In genomic region chr14:16328531-16328930, GRCm38 (mm10) we compare ENCODE assay signal across 9 mouse cellular contexts. TPM values are rescaled to one million over a fixed set of nuclear protein-coding genes. Genes with fewer than 3 reads are reported as not detected.
DNase-seq lines count a peak whose midpoint lies in the region; ATAC-seq and TF ChIP-seq lines count a peak whose summit lies in the region.
"Had no signal": no experiment of that assay in that cellular context is flagged by ENCODE, and none has a peak within 500 bp of the region (broad histone marks: within the 10 kb centered on the region; RNA-seq: fewer than 3 reads in every experiment).

No protein-coding gene starts in this region.

- H3K36me3 ChIP-seq in liver, embryonic 12.5 days: no peaks in the 10 kb centered on the region
- no peaks in the 10 kb centered on the region for H3K36me3 ChIP-seq in hindbrain, embryonic 12.5 days
- H3K36me3 ChIP-seq in limb, embryonic 15.5 days: no peaks in the 10 kb centered on the region
- no peaks in the 10 kb centered on the region for H3K36me3 ChIP-seq in stomach, postnatal 0 days (ENCODE audit: control insufficient read depth, insufficient read depth, low read length)

- no peaks in the 10 kb centered on the region for H3K9me3 ChIP-seq in liver, embryonic 12.5 days (replicated peaks)
- no peaks in the 10 kb centered on the region for H3K9me3 ChIP-seq in hindbrain, embryonic 12.5 days (replicated peaks)
- H3K9me3 ChIP-seq in limb, embryonic 15.5 days: no peaks in the 10 kb centered on the region
- no peaks in the 10 kb centered on the region for H3K9me3 ChIP-seq in stomach, postnatal 0 days (ENCODE audit: control insufficient read depth, low read length)

- H3K9ac ChIP-seq in liver, embryonic 12.5 days: no peak overlapping the region
- H3K9ac ChIP-seq in hindbrain, embryonic 12.5 days: no peak overlapping the region
- no peak overlapping the region for H3K9ac ChIP-seq in limb, embryonic 15.5 days
- no peak overlapping the region for H3K9ac ChIP-seq in stomach, postnatal 0 days (ENCODE audit: low read length)

- no peaks in the 10 kb centered on the region for H3K4me1 ChIP-seq in liver, embryonic 12.5 days
- peaks cover 9% of the 10 kb centered on the region for H3K4me1 ChIP-seq in embryonic fibroblast, embryonic 13.5 days (ENCODE audit: control insufficient read depth, insufficient read depth, low read length)
- peaks cover 7% of the 10 kb centered on the region for H3K4me1 ChIP-seq in hindbrain, embryonic 12.5 days
- peaks cover 10% of the 10 kb centered on the region for H3K4me1 ChIP-seq in limb, embryonic 15.5 days
- H3K4me1 ChIP-seq in stomach, postnatal 0 days (replicated peaks; ENCODE audit: control insufficient read depth, insufficient read depth): no peaks in the 10 kb centered on the region

- TF ChIP-seq EP300 in stomach, postnatal 0 days (optimal IDR thresholded peaks at IDR 0.05): no peak

- no peak for ATAC-seq in liver, embryonic 12.5 days
- ATAC-seq in hindbrain, embryonic 12.5 days (ENCODE audit: low FRiP score): peak; percentile 63; the same call in 1 of the 2 replicates
- ATAC-seq in limb, embryonic 15.5 days (ENCODE audit: insufficient number of reproducible peaks, low FRiP score, low TSS enrichment, low read depth): peak; percentile 87
- peak; percentile 74; the same call in 1 of the 2 replicates for ATAC-seq in stomach, postnatal 0 days (ENCODE audit: low FRiP score, low TSS enrichment)

- no peak overlapping the region for H3K4me2 ChIP-seq in liver, embryonic 12.5 days
- H3K4me2 ChIP-seq in hindbrain, embryonic 12.5 days (replicated peaks): no peak overlapping the region
- peak overlapping the region; percentile 14; the same call in 1 of the 2 replicates for H3K4me2 ChIP-seq in limb, embryonic 15.5 days
- no peak overlapping the region for H3K4me2 ChIP-seq in stomach, postnatal 0 days (replicated peaks; ENCODE audit: low read depth)

- H3K4me3 ChIP-seq in liver, embryonic 12.5 days: no peak overlapping the region
- no peak overlapping the region for H3K4me3 ChIP-seq in embryonic fibroblast, embryonic 13.5 days (ENCODE audit: insufficient read depth, low read length)
- no peak overlapping the region for H3K4me3 ChIP-seq in hindbrain, embryonic 12.5 days
- H3K4me3 ChIP-seq in limb, embryonic 15.5 days: no peak overlapping the region
- H3K4me3 ChIP-seq in stomach, postnatal 0 days (ENCODE audit: low read depth, low read length): no peak overlapping the region
- H3K4me3 ChIP-seq: layer of hippocampus, adult 2 months had no signal

- H3K27ac ChIP-seq in liver, embryonic 12.5 days: no peak overlapping the region
- H3K27ac ChIP-seq in embryonic fibroblast, embryonic 13.5 days (ENCODE audit: insufficient read depth, low read length): peak overlapping the region; percentile 82
- H3K27ac ChIP-seq in hindbrain, embryonic 12.5 days: no peak overlapping the region
- peak overlapping the region; percentile 84 for H3K27ac ChIP-seq in limb, embryonic 15.5 days
- peak overlapping the region; percentile 69; the same call in 1 of the 2 replicates for H3K27ac ChIP-seq in stomach, postnatal 0 days (replicated peaks)
- H3K27ac ChIP-seq: layer of hippocampus, adult 2 months had no signal

- H3K27me3 ChIP-seq in liver, embryonic 12.5 days (replicated peaks): no peaks in the 10 kb centered on the region
- H3K27me3 ChIP-seq in hindbrain, embryonic 12.5 days: no peaks in the 10 kb centered on the region
- no peaks in the 10 kb centered on the region for H3K27me3 ChIP-seq in limb, embryonic 15.5 days
- no peaks in the 10 kb centered on the region for H3K27me3 ChIP-seq in stomach, postnatal 0 days (ENCODE audit: control insufficient read depth, insufficient read depth, low read length)

- no peak for TF ChIP-seq CTCF in embryonic fibroblast, embryonic 13.5 days (IDR thresholded peaks at IDR 0.05; ENCODE audit: borderline replicate concordance, insufficient read depth, low read length)
- TF ChIP-seq CTCF in stomach, postnatal 0 days (IDR thresholded peaks at IDR 0.05; ENCODE audit: low read depth): no peak

- DNase-seq in liver: peak; percentile 32
- DNase-seq in stomach, postnatal 0 days (ENCODE audit: low spot score): peak; percentile 26
- DNase-seq in spleen, adult 18-20 months: no peak
- no peak for DNase-seq in urinary bladder, postnatal 25 days (ENCODE audit: low spot score)

- 35% methylated on average over 2 of the region's 2 CpGs for WGBS in liver, embryonic 12.5 days (ENCODE audit: insufficient replicate concordance)
- WGBS in hindbrain, embryonic 12.5 days: 17% methylated on average over 2 of the region's 2 CpGs
- WGBS in limb, embryonic 15.5 days: 9% methylated on average over 2 of the region's 2 CpGs
- 10% methylated on average over 2 of the region's 2 CpGs for WGBS in stomach, postnatal 0 days

- peak; percentile 23; the same call in 1 of the 2 replicates for TF ChIP-seq POLR2A in embryonic fibroblast, embryonic 13.5 days (IDR thresholded peaks at IDR 0.05; ENCODE audit: low read depth, low read length)

RNA-seq across cellular contexts. Expression of gene Top2b, which starts 36.4 kb away (rescaled TPM):
- polyA plus RNA-seq in liver, embryonic 12.5 days (2016; fragmentation: Nextera tagmentation; extraction: Ambion mirVana): 36.9 and 37.8 TPM in 2 replicates
- 260 and 313 TPM in 2 replicates for polyA plus RNA-seq in embryonic fibroblast, embryonic 13.5 days (2011; ENCODE audit: insufficient read length, low read depth, missing spikeins)
- polyA plus RNA-seq in hindbrain, embryonic 12.5 days (2016; fragmentation: Nextera tagmentation; extraction: Ambion mirVana): 176 and 181 TPM in 2 replicates
- polyA plus RNA-seq in limb, embryonic 15.5 days (2015; fragmentation: Nextera tagmentation; extraction: Ambion mirVana): 41.4 and 50.9 TPM in 2 replicates
- 18.6 and 21.3 TPM in 2 replicates for polyA plus RNA-seq in stomach, postnatal 0 days (2015; fragmentation: Nextera tagmentation; extraction: Ambion mirVana)

Comparison
In these comparisons a context has a peak if more than half of its experiments do, and no peak if none do; other contexts are left out.
1. DNase-seq: peak in liver (single experiment) and stomach, postnatal 0 days (single experiment); none in spleen, adult 18-20 months (0 of 2) and urinary bladder, postnatal 25 days (single experiment).
2. H3K27ac ChIP-seq: peak in embryonic fibroblast, embryonic 13.5 days (single experiment), limb, embryonic 15.5 days (single experiment) and stomach, postnatal 0 days (single experiment); none in liver, embryonic 12.5 days (single experiment) and hindbrain, embryonic 12.5 days (single experiment).